9 mouse cellular contexts compared by ENCODE assay signal in the genomic region with DNA sequence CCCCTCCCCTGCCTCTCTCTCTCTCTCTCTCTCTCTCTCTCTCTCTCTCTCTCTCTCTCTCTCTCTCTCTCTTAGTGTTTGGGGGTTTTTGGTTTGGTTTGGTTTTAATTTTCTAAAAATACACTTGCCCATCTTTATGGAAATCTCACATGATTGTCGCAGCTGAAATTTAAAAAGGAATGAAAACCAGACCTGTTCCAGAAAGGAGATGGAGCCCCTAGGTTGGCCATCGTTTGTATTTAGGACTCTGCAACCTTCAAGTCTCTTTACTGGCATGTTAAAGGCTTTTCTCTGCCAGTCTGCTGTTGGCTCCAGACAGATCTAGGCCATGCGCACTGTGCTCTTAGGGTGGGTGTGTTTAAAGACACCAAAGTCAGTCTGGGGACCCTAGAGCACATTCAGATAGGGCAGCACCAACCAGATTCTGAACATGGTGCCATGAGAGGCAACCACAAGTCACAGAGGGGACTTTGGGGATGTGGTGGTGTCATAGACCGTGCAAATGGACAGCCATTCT.
A peak's percentile ranks its signal among the peaks of the same experiment; 100 is the strongest.
DNase-seq lines count a peak whose midpoint lies in the region; ATAC-seq and TF ChIP-seq lines count a peak whose summit lies in the region.
"Had no signal": no experiment of that assay in that cellular context is flagged by ENCODE, and none has a peak within 500 bp of the region (broad histone marks: within the 10 kb centered on the region; RNA-seq: fewer than 3 reads in every experiment).

No protein-coding gene starts in this region.

- no peak for TF ChIP-seq POLR2A in cerebellum, adult 2 months (IDR thresholded peaks at IDR 0.05; ENCODE audit: borderline replicate concordance, insufficient read depth, low read length)

- H3K27me3 ChIP-seq in heart, postnatal 0 days (ENCODE audit: control insufficient read depth, insufficient read depth, low read length): 0 out of 2 replicates have a peak, but pooled peaks cover 8% of the 10 kb centered on the region
- no peaks in the 10 kb centered on the region for H3K27me3 ChIP-seq in cerebellum, adult 2 months (ENCODE audit: control insufficient read depth, insufficient read depth, low read length)
- no peaks in the 10 kb centered on the region for H3K27me3 ChIP-seq in forebrain, embryonic 16.5 days (replicated peaks; ENCODE audit: control insufficient read depth, insufficient read depth, low read length)
- H3K27me3 ChIP-seq in midbrain, embryonic 14.5 days (ENCODE audit: control insufficient read depth, insufficient read depth, low read length): no peaks in the 10 kb centered on the region
- H3K27me3 ChIP-seq: CH12.LX had no signal

- no peak for ATAC-seq in heart, postnatal 0 days (ENCODE audit: insufficient read depth, low read depth)
- ATAC-seq in forebrain, embryonic 16.5 days: peak; percentile 18; the same call in 1 of the 2 replicates
- no peak for ATAC-seq in midbrain, embryonic 14.5 days (ENCODE audit: low FRiP score, low TSS enrichment)

- H3K9me3 ChIP-seq in heart, postnatal 0 days (replicated peaks; ENCODE audit: control insufficient read depth, low read length): no peaks in the 10 kb centered on the region
- no peaks in the 10 kb centered on the region for H3K9me3 ChIP-seq in forebrain, embryonic 16.5 days (ENCODE audit: control insufficient read depth, low read length)
- H3K9me3 ChIP-seq in midbrain, embryonic 14.5 days (ENCODE audit: control insufficient read depth, low read length): no peaks in the 10 kb centered on the region

- no peaks in the 10 kb centered on the region for H3K36me3 ChIP-seq in heart, postnatal 0 days (replicated peaks; ENCODE audit: control insufficient read depth, insufficient read depth, low read length)
- H3K36me3 ChIP-seq in forebrain, embryonic 16.5 days (ENCODE audit: control insufficient read depth, insufficient read depth): no peaks in the 10 kb centered on the region
- H3K36me3 ChIP-seq in midbrain, embryonic 14.5 days (ENCODE audit: control insufficient read depth, insufficient read depth, low read length): no peaks in the 10 kb centered on the region

- H3K4me2 ChIP-seq in heart, postnatal 0 days (ENCODE audit: low read depth, low read length): peak overlapping the region; percentile 65
- H3K4me2 ChIP-seq in forebrain, embryonic 16.5 days (ENCODE audit: low read length): peak overlapping the region; percentile 54; the same call in 1 of the 2 replicates
- H3K4me2 ChIP-seq in midbrain, embryonic 14.5 days (ENCODE audit: low read length): peak overlapping the region; percentile 61

- no peak for DNase-seq in heart, postnatal 0 days (ENCODE audit: low spot score)
- no peak for DNase-seq in heart, adult 11 months
- peak; percentile 23 to 29 for DNase-seq in cerebellum, adult 2 months
- no peak for DNase-seq in midbrain, embryonic 14.5 days
- no peak for DNase-seq in frontal cortex, postnatal 14 days (ENCODE audit: low spot score in 2 of 2)
- DNase-seq in thymus, postnatal 4 days: no peak
- no peak for DNase-seq in MN1 (ENCODE audit: low spot score)

- H3K27ac ChIP-seq in heart, postnatal 0 days (ENCODE audit: low read depth): no peak overlapping the region
- H3K27ac ChIP-seq in cerebellum, adult 2 months (ENCODE audit: insufficient read depth, low read length): no peak overlapping the region
- 0 out of 2 replicates have a peak overlapping the region, but pooled peaks have one; percentile 42 for H3K27ac ChIP-seq in forebrain, embryonic 16.5 days (ENCODE audit: low read length)
- H3K27ac ChIP-seq in midbrain, embryonic 14.5 days (replicated peaks; ENCODE audit: low read depth, low read length): no peak overlapping the region

- TF ChIP-seq CTCF in heart, postnatal 0 days (IDR thresholded peaks at IDR 0.05; ENCODE audit: low read depth): no peak
- TF ChIP-seq CTCF in cerebellum, adult 2 months (IDR thresholded peaks at IDR 0.05; ENCODE audit: borderline replicate concordance, insufficient read depth, low read depth, low read length): no peak

- 0 out of 2 replicates have a peak overlapping the region, but pooled peaks have one; percentile 39 for H3K4me3 ChIP-seq in heart, postnatal 0 days (ENCODE audit: low read depth, low read length)
- H3K4me3 ChIP-seq in cerebellum, adult 2 months (replicated peaks; ENCODE audit: insufficient read depth, low read depth, low read length): no peak overlapping the region
- no peak overlapping the region for H3K4me3 ChIP-seq in forebrain, embryonic 16.5 days (replicated peaks; ENCODE audit: low read length)
- peak overlapping the region; percentile 37; the same call in 1 of the 2 replicates for H3K4me3 ChIP-seq in midbrain, embryonic 14.5 days (replicated peaks; ENCODE audit: low read depth, low read length)

- TF ChIP-seq EP300 in heart, postnatal 0 days (IDR thresholded peaks at IDR 0.05; ENCODE audit: low read depth): no peak

- H3K4me1 ChIP-seq in heart, postnatal 0 days (ENCODE audit: control insufficient read depth, insufficient read depth): 0 out of 2 replicates have a peak, but pooled peaks cover 5% of the 10 kb centered on the region
- H3K4me1 ChIP-seq in cerebellum, adult 2 months (ENCODE audit: control insufficient read depth, insufficient read depth, low read length): peaks cover 4% of the 10 kb centered on the region
- peaks cover 3% of the 10 kb centered on the region; the same call in 1 of the 2 replicates for H3K4me1 ChIP-seq in forebrain, embryonic 16.5 days (replicated peaks; ENCODE audit: control insufficient read depth, insufficient read depth, low read length)
- H3K4me1 ChIP-seq in midbrain, embryonic 14.5 days (ENCODE audit: control insufficient read depth, insufficient read depth, low read length): no peaks in the 10 kb centered on the region

- 54% methylated on average over 4 of the region's 4 CpGs for WGBS in heart, postnatal 0 days
- 19% methylated on average over 4 of the region's 4 CpGs for WGBS in cerebellum, adult 2 months
- 51% methylated on average over 4 of the region's 4 CpGs for WGBS in forebrain, embryonic 16.5 days
- WGBS in midbrain, embryonic 14.5 days: 62% methylated on average over 4 of the region's 4 CpGs

- no peak overlapping the region for H3K9ac ChIP-seq in heart, postnatal 0 days (replicated peaks; ENCODE audit: low read depth, low read length)
- no peak overlapping the region for H3K9ac ChIP-seq in forebrain, embryonic 16.5 days (replicated peaks; ENCODE audit: low read depth, low read length)
- no peak overlapping the region for H3K9ac ChIP-seq in midbrain, embryonic 14.5 days (replicated peaks; ENCODE audit: low read length)

Comparison
In these comparisons a context has a peak if more than half of its experiments do, and no peak if none do; other contexts are left out.
1. DNase-seq: peak in cerebellum, adult 2 months (2 of 2); none in heart, postnatal 0 days (single experiment), heart, adult 11 months (single experiment), midbrain, embryonic 14.5 days (single experiment), frontal cortex, postnatal 14 days (0 of 2), thymus, postnatal 4 days (single experiment) and MN1 (single experiment).
2. H3K4me3 ChIP-seq: peak in heart, postnatal 0 days (single experiment) and midbrain, embryonic 14.5 days (single experiment); none in cerebellum, adult 2 months (single experiment) and forebrain, embryonic 16.5 days (single experiment).
3. Peak in every context shown above with its lines, with median percentiles within 50 percentile points of each other: H3K4me2 ChIP-seq.